Mouse (Mus musculus) heart, embryonic 12.5 days (tissue): ENCODE measurements around the gene Rapgef3. TPM values are rescaled to one million over a fixed set of nuclear protein-coding genes. Genes with fewer than 3 reads are reported as not detected.

ENCODE experiments used
- ATAC-seq: fragments of 200-750 bp; cut with Nextera tagmentation; 2 replicates; pipeline ENCODE4 v1.8.0; 2017; ENCODE audit warnings: moderate TSS enrichment, moderate library complexity; ENCODE audit not compliant: insufficient number of reproducible peaks, low FRiP score
- H3K27ac ChIP-seq: fragments of 300-500 bp; sonication (generic); 2 replicates; pipeline ENCODE4 v1.5.1; 2016; ENCODE audit warnings: mild to moderate bottlenecking, moderate library complexity; ENCODE audit not compliant: poor library complexity, severe bottlenecking
- H3K27me3 ChIP-seq: fragments of 300-500 bp; sonication (generic); replicated peaks from 2 replicates; pipeline ENCODE4 v1.6.1; 2016; ENCODE audit warnings: mild to moderate bottlenecking, moderate library complexity
- H3K36me3 ChIP-seq: fragments of 300-500 bp; sonication (generic); 2 replicates; pipeline ENCODE4 v1.6.1; 2016; ENCODE audit warnings: mild to moderate bottlenecking, moderate library complexity
- H3K4me1 ChIP-seq: fragments of 300-500 bp; sonication (generic); replicated peaks from 2 replicates; pipeline ENCODE4 v1.6.1; 2016; ENCODE audit warnings: mild to moderate bottlenecking
- H3K4me2 ChIP-seq: fragments of 300-500 bp; sonication (generic); 2 replicates; pipeline ENCODE4 v1.6.1; 2016; ENCODE audit warnings: mild to moderate bottlenecking, moderate library complexity
- H3K4me3 ChIP-seq: fragments of 300-500 bp; sonication (generic); 2 replicates; pipeline ENCODE4 v1.5.1; 2016; ENCODE audit warnings: mild to moderate bottlenecking
- H3K9ac ChIP-seq: fragments of 300-500 bp; sonication (generic); 2 replicates; pipeline ENCODE4 v1.6.1; 2016; ENCODE audit warnings: mild to moderate bottlenecking, moderate library complexity
- H3K9me3 ChIP-seq: fragments of 300-500 bp; sonication (generic); replicated peaks from 2 replicates; pipeline ENCODE4 v1.6.1; 2016; ENCODE audit warnings: mild to moderate bottlenecking, moderate library complexity
- WGBS: fragments of 180-500 bp; shearing (Covaris S2); methylation state at CpG from one replicate; pipeline ENCODE4 v1.1.7; 2016; 5-methylcytosine and 5-hydroxymethylcytosine counted together
- polyA plus RNA-seq: library from polyadenylated mRNA; unstranded; fragments of >200 nt; fragmentation: Nextera tagmentation; extraction: Ambion mirVana; gene quantifications from 2 replicates; pipeline ENCODE4 v1.2.1, GENCODE M21; 2016

The Rapgef3 gene
- polyA plus RNA-seq, 1 experiment from 2014 or later = 22.9 TPM

- Histone ChIP-seq H3K9me3 (no peaks in the 10 kb centered on the region), H3K27me3 (peaks cover 18% of the 10 kb centered on the region), H3K36me3 (no peaks in the 10 kb centered on the region), H3K4me1 (peaks cover 64% of the 10 kb centered on the region), H3K9ac (peak overlapping the region; percentile 72), H3K4me3 (peak overlapping the region; percentile 51), H3K27ac (peak overlapping the region; percentile 82), H3K4me2 (peak overlapping the region; percentile 88)
- peak; percentile 48 for ATAC-seq
- 2% methylated on average over 18 of the region's 18 CpGs for WGBS
Measured at GRCm38 (mm10) chr15:97768192-97768591, 420 bp upstream of the Rapgef3 start.

DNA sequence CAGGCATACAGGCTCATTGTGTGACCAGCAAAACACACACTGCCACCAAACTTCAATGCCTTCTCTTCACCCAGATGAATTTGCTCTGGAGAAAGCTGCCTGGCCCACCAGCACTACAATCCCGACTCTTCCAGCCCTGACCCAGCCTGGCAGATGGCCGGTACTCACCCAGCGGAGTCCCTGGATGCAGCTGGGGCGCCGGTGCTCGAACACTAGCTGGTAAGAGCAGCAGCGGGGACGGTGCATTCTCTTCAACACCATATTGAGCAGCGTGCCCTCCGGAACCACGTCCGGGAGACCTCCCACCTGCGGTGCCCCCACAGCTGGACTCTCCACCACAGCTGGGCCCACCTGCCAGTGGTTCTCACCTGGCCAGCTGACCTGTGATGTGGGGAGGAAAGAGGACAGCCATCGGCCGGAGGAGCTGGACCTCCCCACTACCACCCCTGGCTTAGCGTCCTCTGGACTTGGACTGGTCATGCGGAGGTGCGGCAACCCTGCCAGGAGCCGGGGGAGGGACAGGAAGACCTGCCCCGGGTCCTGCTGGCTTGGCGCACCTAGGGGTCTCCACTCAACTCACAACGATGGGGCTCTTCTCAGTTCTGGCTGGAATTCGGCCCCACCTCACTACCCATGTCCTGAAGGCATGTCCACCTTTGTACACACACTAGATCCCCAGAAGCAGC, 1.0 kb downstream of the Rapgef3 start:
- WGBS = 9% methylated on average over 23 of the region's 23 CpGs
- Histone ChIP-seq H3K4me2 (peak overlapping the region; percentile 88), H3K36me3 (no peaks in the 10 kb centered on the region), H3K4me1 (peaks cover 57% of the 10 kb centered on the region), H3K9me3 (no peaks in the 10 kb centered on the region), H3K27me3 (peaks cover 18% of the 10 kb centered on the region), H3K27ac (peak overlapping the region; percentile 82; the same call in 1 of the 2 replicates), H3K9ac (peak overlapping the region; percentile 72), H3K4me3 (peak overlapping the region; percentile 51)
- ATAC-seq = no peak

- H3K9ac ChIP-seq = peak overlapping the region; percentile 72
- H3K27ac ChIP-seq = no peak overlapping the region
- peaks cover 53% of the 10 kb centered on the region for H3K4me1 ChIP-seq
Measured at GRCm38 (mm10) chr15:97766194-97766593, 1.6 kb downstream of the Rapgef3 start.

GRCm38 (mm10) chr15:97765090-97765794, 2.5 kb downstream of the Rapgef3 start:
- peaks cover 16% of the 10 kb centered on the region for H3K27me3 ChIP-seq
- 0 out of 2 replicates have a peak overlapping the region, but pooled peaks have one; percentile 72 for H3K9ac ChIP-seq
- 41% methylated on average over 13 of the region's 13 CpGs for WGBS

More at GRCm38 (mm10) chr15:97766194-97766593, 1.6 kb downstream of the Rapgef3 start:
- Histone ChIP-seq H3K4me3 (peak overlapping the region; percentile 51), H3K4me2 (peak overlapping the region; percentile 88), H3K27me3 (peaks cover 18% of the 10 kb centered on the region), H3K36me3 (no peaks in the 10 kb centered on the region), H3K9me3 (no peaks in the 10 kb centered on the region)
- WGBS = 29% methylated on average over 8 of the region's 8 CpGs
- no peak for ATAC-seq

DNA sequence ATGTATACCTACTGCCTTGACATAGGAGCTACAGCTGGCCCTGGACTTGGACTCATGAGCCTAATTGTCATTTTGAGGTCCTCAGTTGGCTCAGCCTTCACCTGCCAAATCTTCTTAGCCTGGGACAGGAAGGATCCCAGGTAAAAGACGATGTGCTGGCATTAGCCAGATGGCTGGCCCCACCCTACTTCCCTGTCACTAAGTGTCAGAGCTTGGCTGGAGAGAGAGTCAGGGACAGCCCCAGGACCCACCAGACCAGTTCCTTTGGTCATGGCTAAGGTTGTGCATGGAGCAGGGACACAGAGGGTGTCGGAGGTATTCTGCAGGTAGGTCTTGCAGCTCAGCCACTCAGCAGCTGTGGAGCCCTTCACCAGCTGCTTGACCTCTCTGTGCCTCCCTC, 3.2 kb downstream of the Rapgef3 start:
- ATAC-seq = no peak
- H3K4me1 ChIP-seq = peaks cover 50% of the 10 kb centered on the region
- H3K4me3 ChIP-seq = no peak overlapping the region
- no peaks in the 10 kb centered on the region for H3K9me3 ChIP-seq
- H3K36me3 ChIP-seq = peaks cover 6% of the 10 kb centered on the region
- WGBS = 67% methylated on average over 2 of the region's 2 CpGs
- H3K4me2 ChIP-seq = no peak overlapping the region
- peaks cover 11% of the 10 kb centered on the region for H3K27me3 ChIP-seq
- no peak overlapping the region for H3K27ac ChIP-seq
- H3K9ac ChIP-seq = no peak overlapping the region

More at GRCm38 (mm10) chr15:97765090-97765794, 2.5 kb downstream of the Rapgef3 start:
- Histone ChIP-seq H3K27ac (no peak overlapping the region), H3K4me1 (peaks cover 50% of the 10 kb centered on the region), H3K4me3 (peak overlapping the region; percentile 51), H3K4me2 (peak overlapping the region; percentile 88), H3K9me3 (no peaks in the 10 kb centered on the region), H3K36me3 (no peaks in the 10 kb centered on the region; the same call in 1 of the 2 replicates)
- ATAC-seq = no peak

- peaks cover 11% of the 10 kb centered on the region for H3K27me3 ChIP-seq
- H3K27ac ChIP-seq = no peak overlapping the region
- 64% methylated on average over 9 of the region's 9 CpGs for WGBS
- ATAC-seq = no peak
- H3K36me3 ChIP-seq = peaks cover 15% of the 10 kb centered on the region
- peaks cover 45% of the 10 kb centered on the region for H3K4me1 ChIP-seq
- H3K4me3 ChIP-seq = no peak overlapping the region
- no peak overlapping the region for H3K9ac ChIP-seq
- no peak overlapping the region for H3K4me2 ChIP-seq
- H3K9me3 ChIP-seq = no peaks in the 10 kb centered on the region
Measured at GRCm38 (mm10) chr15:97763256-97764049, 4.3 kb downstream of the Rapgef3 start.

DNA sequence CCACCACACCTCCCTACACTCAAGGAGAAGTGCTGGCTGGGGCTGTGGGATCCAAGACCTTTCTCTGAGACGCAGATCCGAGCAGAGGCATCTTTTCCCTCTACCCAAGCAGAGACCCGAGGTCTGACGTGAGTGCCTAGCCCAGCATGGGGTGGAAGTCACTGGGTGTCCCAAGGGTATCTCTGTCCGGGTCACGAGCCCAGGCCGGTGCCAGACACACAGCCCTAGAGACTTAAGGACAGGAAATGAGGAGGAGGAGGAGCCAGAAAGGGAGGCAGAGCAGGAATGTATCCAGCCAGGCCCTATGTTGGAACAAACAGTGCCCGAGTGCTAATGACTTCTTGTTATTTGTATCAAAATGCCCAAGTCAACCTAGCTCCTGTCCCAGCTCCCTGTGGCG, 5.0 kb downstream of the Rapgef3 start:
- Histone ChIP-seq H3K27ac (no peak overlapping the region), H3K4me1 (peaks cover 42% of the 10 kb centered on the region), H3K9me3 (no peaks in the 10 kb centered on the region), H3K4me2 (no peak overlapping the region), H3K4me3 (no peak overlapping the region), H3K36me3 (peaks cover 21% of the 10 kb centered on the region), H3K27me3 (peaks cover 11% of the 10 kb centered on the region), H3K9ac (no peak overlapping the region)
- ATAC-seq = no peak
- WGBS = 50% methylated on average over 9 of the region's 9 CpGs

DNA sequence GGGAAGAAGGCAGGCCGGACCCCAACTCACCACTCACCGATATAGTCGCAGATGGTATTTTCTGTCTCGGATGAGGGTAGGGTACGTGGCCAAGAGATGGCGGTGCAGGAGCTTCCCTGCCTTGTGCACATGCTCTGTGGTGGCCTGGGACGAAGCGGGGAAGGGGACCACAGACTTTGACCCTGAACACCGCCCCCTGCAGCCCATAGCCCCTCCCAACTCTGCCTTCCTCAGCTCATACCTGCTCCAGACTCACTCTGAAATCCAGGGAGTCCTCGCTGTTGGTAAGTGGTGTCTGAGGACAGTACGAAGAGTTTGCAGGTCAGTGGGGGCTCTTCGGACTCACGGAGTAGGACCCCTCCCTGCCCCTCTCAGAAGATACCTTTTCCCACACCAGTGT, 6.3 kb downstream of the Rapgef3 start:
- peaks cover 30% of the 10 kb centered on the region for H3K4me1 ChIP-seq
- no peak overlapping the region for H3K27ac ChIP-seq
- no peak overlapping the region for H3K4me3 ChIP-seq
- peaks cover 27% of the 10 kb centered on the region for H3K36me3 ChIP-seq
- no peak overlapping the region for H3K9ac ChIP-seq
- 54% methylated on average over 13 of the region's 13 CpGs for WGBS
- H3K9me3 ChIP-seq = no peaks in the 10 kb centered on the region
- H3K27me3 ChIP-seq = peaks cover 12% of the 10 kb centered on the region
- no peak for ATAC-seq
- no peak overlapping the region for H3K4me2 ChIP-seq

DNA sequence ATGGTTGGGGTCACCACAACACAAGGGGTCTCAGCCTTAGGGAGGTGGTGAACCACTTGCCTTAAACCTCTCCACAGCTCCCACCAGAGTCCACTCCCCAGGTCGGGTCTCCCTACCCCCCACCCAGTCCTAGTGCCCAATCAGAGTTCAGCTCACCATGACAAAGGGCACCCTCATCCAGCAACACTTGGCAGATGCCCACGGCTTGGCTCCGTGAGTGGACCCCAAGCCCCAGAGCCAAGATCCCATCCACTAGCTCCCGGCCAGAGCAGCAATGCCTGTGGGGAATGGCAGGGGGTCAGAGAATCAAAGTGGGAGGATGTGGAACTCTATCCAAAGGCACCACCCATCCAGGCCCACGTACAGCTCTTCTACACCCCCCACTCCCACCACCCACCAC, 6.8 kb downstream of the Rapgef3 start:
- H3K27ac ChIP-seq = no peak overlapping the region
- H3K4me3 ChIP-seq = no peak overlapping the region
- peaks cover 27% of the 10 kb centered on the region for H3K36me3 ChIP-seq
- no peak overlapping the region for H3K4me2 ChIP-seq
- 57% methylated on average over 5 of the region's 5 CpGs for WGBS
- H3K4me1 ChIP-seq = peaks cover 29% of the 10 kb centered on the region
- no peaks in the 10 kb centered on the region for H3K9me3 ChIP-seq
- ATAC-seq = no peak
- no peak overlapping the region for H3K9ac ChIP-seq
- peaks cover 7% of the 10 kb centered on the region; the same call in 1 of the 2 replicates for H3K27me3 ChIP-seq

DNA sequence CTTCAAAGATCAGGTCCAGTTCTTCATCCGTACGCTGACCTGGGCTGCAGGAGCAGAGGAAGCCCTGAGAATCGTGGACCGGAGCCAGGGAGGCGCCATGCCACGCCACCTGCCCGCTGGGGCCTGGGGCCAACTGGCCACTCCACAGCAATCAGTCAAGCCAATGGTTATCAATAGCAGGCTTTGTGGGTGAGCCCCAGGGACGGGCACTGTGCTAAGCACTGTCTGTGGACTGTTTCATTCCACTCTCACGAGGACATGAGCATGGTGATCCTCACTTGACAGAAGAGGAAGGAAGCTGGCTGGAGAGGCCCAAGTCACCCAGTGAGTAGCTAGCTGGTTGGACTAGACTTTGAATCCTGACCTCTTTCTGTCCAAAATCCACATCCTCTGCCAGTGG, 7.8 kb downstream of the Rapgef3 start:
- Histone ChIP-seq H3K9ac (no peak overlapping the region), H3K4me1 (peaks cover 29% of the 10 kb centered on the region), H3K4me2 (no peak overlapping the region), H3K27me3 (peaks cover 7% of the 10 kb centered on the region; the same call in 1 of the 2 replicates), H3K27ac (no peak overlapping the region), H3K36me3 (peaks cover 27% of the 10 kb centered on the region), H3K9me3 (no peaks in the 10 kb centered on the region), H3K4me3 (no peak overlapping the region)
- no peak for ATAC-seq
- 84% methylated on average over 9 of the region's 9 CpGs for WGBS

- 0 out of 2 replicates have a peak overlapping the region, but pooled peaks have one; percentile 29 for H3K9ac ChIP-seq
- peaks cover 7% of the 10 kb centered on the region; the same call in 1 of the 2 replicates for H3K27me3 ChIP-seq
- no peak for ATAC-seq
- no peak overlapping the region for H3K27ac ChIP-seq
- H3K9me3 ChIP-seq = no peaks in the 10 kb centered on the region
- no peak overlapping the region for H3K4me2 ChIP-seq
- peaks cover 46% of the 10 kb centered on the region for H3K36me3 ChIP-seq
- peaks cover 46% of the 10 kb centered on the region for H3K4me1 ChIP-seq
- H3K4me3 ChIP-seq = no peak overlapping the region
- 32% methylated on average over 8 of the region's 8 CpGs for WGBS
Measured at GRCm38 (mm10) chr15:97755361-97755760, 12.4 kb downstream of the Rapgef3 start.
